Mouse (Mus musculus): ENCODE results near the gene Fbp1. TPM values are rescaled to one million over a fixed set of nuclear protein-coding genes. Genes with fewer than 3 reads are reported as not detected.

The Fbp1 gene
- polyA plus RNA-seq, 1 experiment from 2014 or later: 2.1 TPM

Other genes with a start within 250 kb of the Fbp1 start
- 29.4 and 31.1 TPM in 2 replicates for gene Platr25, start 127.6 kb downstream of the Fbp1 start, polyA plus RNA-seq (2015; fragmentation: Nextera tagmentation; extraction: Ambion mirVana)
- gene Gm5141, start 102.5 kb downstream of the Fbp1 start, polyA plus RNA-seq (2015; fragmentation: Nextera tagmentation; extraction: Ambion mirVana): 10.5 and 13.4 TPM in 2 replicates
- 0.73 and 1.4 TPM in 2 replicates for gene Fbp2, start 29.9 kb downstream of the Fbp1 start, polyA plus RNA-seq (2015; fragmentation: Nextera tagmentation; extraction: Ambion mirVana)
- gene 2010111I01Rik, start 76.6 kb upstream of the Fbp1 start, polyA plus RNA-seq (2015; fragmentation: Nextera tagmentation; extraction: Ambion mirVana): 129 and 133 TPM in 2 replicates